Mouse (Mus musculus): ENCODE results near the gene Spag8. TPM values are rescaled to one million over a fixed set of nuclear protein-coding genes. Genes with fewer than 3 reads are reported as not detected.

Gene Spag8
- polyA plus RNA-seq, 1 experiment, result not detected

- Histone ChIP-seq H3K4me1 (ENCODE audit: control insufficient read depth) (peaks cover 24% of the 10 kb centered on the region), H3K9me3 (ENCODE audit: control insufficient read depth, low read length) (no peaks in the 10 kb centered on the region; the same call in 1 of the 2 replicates), H3K4me3 (replicated peaks) (no peak overlapping the region), H3K36me3 (ENCODE audit: control insufficient read depth) (no peaks in the 10 kb centered on the region), H3K27me3 (ENCODE audit: control insufficient read depth) (peaks cover 40% of the 10 kb centered on the region)
- TF ChIP-seq TAL1 (IDR thresholded peaks at IDR 0.05; ENCODE audit: low read length) (no peak), GATA1 (IDR thresholded peaks at IDR 0.05; ENCODE audit: low read length) (no peak)
Measured at GRCm38 (mm10) chr4:43634621-43635374, 18.6 kb downstream of the Spag8 start.

- Histone ChIP-seq H3K27me3 (ENCODE audit: control insufficient read depth) (peaks cover 40% of the 10 kb centered on the region), H3K4me1 (ENCODE audit: control insufficient read depth) (peaks cover 30% of the 10 kb centered on the region), H3K36me3 (ENCODE audit: control insufficient read depth) (no peaks in the 10 kb centered on the region), H3K9me3 (ENCODE audit: control insufficient read depth, low read length) (no peaks in the 10 kb centered on the region; the same call in 1 of the 2 replicates), H3K4me3 (replicated peaks) (no peak overlapping the region)
- TF ChIP-seq GATA1 (IDR thresholded peaks at IDR 0.05; ENCODE audit: low read length) (no peak), TAL1 (IDR thresholded peaks at IDR 0.05; ENCODE audit: low read length) (no peak)
Measured at GRCm38 (mm10) chr4:43633736-43634135, 19.7 kb downstream of the Spag8 start.

DNA sequence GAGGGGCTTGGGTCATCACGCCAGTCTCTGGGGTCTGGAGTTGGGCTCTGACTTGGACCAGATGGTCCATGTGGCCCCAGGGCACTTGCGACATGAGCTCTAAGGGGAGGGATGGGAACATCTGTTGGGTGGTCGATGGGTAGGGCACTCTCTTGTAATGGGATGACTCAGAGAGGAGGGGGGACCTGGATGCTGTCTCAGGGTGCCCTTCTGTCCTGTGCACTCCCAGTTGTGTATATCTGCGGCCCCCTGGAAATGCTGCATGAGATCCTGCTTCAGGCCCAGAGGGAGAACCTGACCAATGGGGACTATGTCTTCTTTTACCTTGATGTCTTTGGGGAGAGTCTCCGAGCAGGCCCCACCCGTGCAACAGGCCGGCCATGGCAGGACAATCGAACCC lies 20.1 kb downstream of the Spag8 start:
- no peaks in the 10 kb centered on the region; the same call in 1 of the 2 replicates for H3K9me3 ChIP-seq (ENCODE audit: control insufficient read depth, low read length)
- H3K4me1 ChIP-seq (ENCODE audit: control insufficient read depth), result peaks cover 30% of the 10 kb centered on the region
- peaks cover 40% of the 10 kb centered on the region for H3K27me3 ChIP-seq (ENCODE audit: control insufficient read depth)
- TF ChIP-seq TAL1 (IDR thresholded peaks at IDR 0.05; ENCODE audit: low read length) (no peak), GATA1 (IDR thresholded peaks at IDR 0.05; ENCODE audit: low read length) (no peak)
- no peaks in the 10 kb centered on the region for H3K36me3 ChIP-seq (ENCODE audit: control insufficient read depth)
- H3K4me3 ChIP-seq (replicated peaks), result no peak overlapping the region

DNA sequence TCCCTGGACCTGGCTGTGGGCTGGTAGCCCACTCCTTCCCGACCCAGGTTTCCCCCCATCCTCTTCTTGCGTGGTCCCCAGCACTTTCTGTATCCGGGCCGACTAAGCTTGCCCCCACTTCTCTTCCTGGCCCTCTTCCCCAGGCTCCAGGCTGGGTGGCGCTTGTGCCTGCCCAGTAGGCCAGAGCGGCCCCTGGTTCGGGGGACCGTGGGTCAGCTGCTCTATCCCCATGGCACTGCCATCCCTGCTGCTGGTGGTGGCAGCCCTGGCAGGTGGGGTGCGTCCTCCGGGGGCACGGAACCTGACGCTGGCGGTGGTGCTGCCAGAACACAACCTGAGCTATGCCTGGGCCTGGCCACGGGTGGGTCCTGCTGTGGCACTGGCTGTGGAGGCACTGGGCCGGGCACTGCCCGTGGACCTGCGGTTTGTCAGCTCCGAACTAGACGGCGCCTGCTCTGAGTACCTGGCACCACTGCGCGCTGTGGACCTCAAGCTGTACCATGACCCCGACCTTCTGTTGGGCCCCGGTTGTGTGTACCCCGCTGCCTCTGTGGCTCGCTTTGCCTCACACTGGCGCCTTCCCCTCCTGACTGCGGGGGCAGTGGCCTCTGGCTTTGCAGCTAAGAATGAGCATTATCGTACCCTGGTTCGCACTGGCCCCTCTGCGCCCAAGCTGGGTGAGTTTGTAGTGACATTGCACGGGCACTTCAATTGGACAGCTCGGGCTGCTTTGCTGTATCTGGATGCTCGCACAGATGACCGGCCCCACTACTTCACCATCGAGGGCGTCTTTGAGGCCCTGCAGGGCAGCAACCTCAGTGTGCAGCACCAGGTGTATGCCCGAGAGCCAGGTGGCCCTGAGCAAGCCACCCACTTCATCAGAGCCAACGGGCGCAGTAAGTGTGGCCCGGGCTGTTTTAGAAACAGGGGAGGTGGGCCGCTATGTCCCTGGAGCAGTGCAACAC lies 21.2 kb downstream of the Spag8 start:
- H3K4me3 ChIP-seq (replicated peaks), result no peak overlapping the region
- TF ChIP-seq GATA1 (IDR thresholded peaks at IDR 0.05; ENCODE audit: low read length), result no peak
- TF ChIP-seq TAL1 (IDR thresholded peaks at IDR 0.05; ENCODE audit: low read length), result no peak
- no peaks in the 10 kb centered on the region; the same call in 1 of the 2 replicates for H3K9me3 ChIP-seq (ENCODE audit: control insufficient read depth, low read length)
- no peaks in the 10 kb centered on the region for H3K36me3 ChIP-seq (ENCODE audit: control insufficient read depth)
- H3K27me3 ChIP-seq (ENCODE audit: control insufficient read depth), result peaks cover 40% of the 10 kb centered on the region
- peaks cover 30% of the 10 kb centered on the region for H3K4me1 ChIP-seq (ENCODE audit: control insufficient read depth)

- Histone ChIP-seq H3K9me3 (ENCODE audit: control insufficient read depth, low read length) (no peaks in the 10 kb centered on the region; the same call in 1 of the 2 replicates), H3K27me3 (ENCODE audit: control insufficient read depth) (peaks cover 40% of the 10 kb centered on the region), H3K36me3 (ENCODE audit: control insufficient read depth) (no peaks in the 10 kb centered on the region), H3K4me3 (replicated peaks) (peak within 1 kb of the TSS; percentile 51), H3K4me1 (ENCODE audit: control insufficient read depth) (peaks cover 32% of the 10 kb centered on the region)
- TF ChIP-seq GATA1 (IDR thresholded peaks at IDR 0.05; ENCODE audit: low read length), result no peak
- no peak for TF ChIP-seq TAL1 (IDR thresholded peaks at IDR 0.05; ENCODE audit: low read length)
Measured at GRCm38 (mm10) chr4:43631046-43631955, 22.1 kb downstream of the Spag8 start, which contains the start of gene Npr2. Gene Npr2, plus strand, starts transcription at chr4:43631935.

- Histone ChIP-seq H3K27me3 (ENCODE audit: control insufficient read depth) (peaks cover 40% of the 10 kb centered on the region), H3K4me3 (replicated peaks) (no peak overlapping the region), H3K9me3 (ENCODE audit: control insufficient read depth, low read length) (peaks cover under 1% of the 10 kb centered on the region), H3K4me1 (ENCODE audit: control insufficient read depth) (peaks cover 32% of the 10 kb centered on the region), H3K36me3 (ENCODE audit: control insufficient read depth) (no peaks in the 10 kb centered on the region)
- TF ChIP-seq TAL1 (IDR thresholded peaks at IDR 0.05; ENCODE audit: low read length) (no peak), GATA1 (IDR thresholded peaks at IDR 0.05; ENCODE audit: low read length) (no peak)
Measured at GRCm38 (mm10) chr4:43630671-43631045, 22.7 kb downstream of the Spag8 start.

GRCm38 (mm10) chr4:43630030-43630581 lies 23.3 kb downstream of the Spag8 start:
- H3K36me3 ChIP-seq (ENCODE audit: control insufficient read depth), result no peaks in the 10 kb centered on the region
- no peak overlapping the region for H3K4me3 ChIP-seq (replicated peaks)
- TF ChIP-seq GATA1 (IDR thresholded peaks at IDR 0.05; ENCODE audit: low read length), result no peak
- TF ChIP-seq TAL1 (IDR thresholded peaks at IDR 0.05; ENCODE audit: low read length), result no peak
- peaks cover 40% of the 10 kb centered on the region for H3K27me3 ChIP-seq (ENCODE audit: control insufficient read depth)
- H3K4me1 ChIP-seq (ENCODE audit: control insufficient read depth), result peaks cover 28% of the 10 kb centered on the region
- peaks cover 6% of the 10 kb centered on the region for H3K9me3 ChIP-seq (ENCODE audit: control insufficient read depth, low read length)

Data from erythroblast, embryonic 14.5 days (primary cell).